Mouse (Mus musculus): ENCODE data around the gene Odf4.
A peak's percentile ranks its signal among the peaks of the same experiment; 100 is the strongest.

Gene Odf4

GRCm38 (mm10) chr11:68901351-68902046 lies 25.4 kb downstream of the Odf4 start, which contains the start of gene Rpl26:
Rpl26 (plus strand) TSS chr11:68901583.
- peak; percentile 99 to 100 for DNase-seq

- no peak for DNase-seq
Observed at GRCm38 (mm10) chr11:68900519-68901350, 26.1 kb downstream of the Odf4 start.

GRCm38 (mm10) chr11:68899815-68900214 lies 27.1 kb downstream of the Odf4 start:
- DNase-seq = no peak

- no peak for DNase-seq
Observed at GRCm38 (mm10) chr11:68898790-68899189, 28.1 kb downstream of the Odf4 start.

- DNase-seq = no peak
Observed at GRCm38 (mm10) chr11:68897838-68898237, 29.0 kb downstream of the Odf4 start.

GRCm38 (mm10) chr11:68897120-68897519 lies 29.8 kb downstream of the Odf4 start:
- DNase-seq = peak; percentile 47 to 62

- DNase-seq = no peak
Observed at GRCm38 (mm10) chr11:68896247-68896646, 30.6 kb downstream of the Odf4 start.

- DNase-seq = no peak
Observed at GRCm38 (mm10) chr11:68893911-68894464, 32.9 kb downstream of the Odf4 start.

- DNase-seq = peak in 1 of 2 experiments; percentile 35
Observed at GRCm38 (mm10) chr11:68892233-68892832, 34.5 kb downstream of the Odf4 start.

- DNase-seq = no peak
Observed at GRCm38 (mm10) chr11:68891823-68892222, 35.1 kb downstream of the Odf4 start.

GRCm38 (mm10) chr11:68890625-68891024 lies 36.3 kb downstream of the Odf4 start:
- DNase-seq = no peak

GRCm38 (mm10) chr11:68888653-68889052 lies 38.2 kb downstream of the Odf4 start:
- DNase-seq = no peak

- no peak for DNase-seq
Observed at GRCm38 (mm10) chr11:68888253-68888652, 38.6 kb downstream of the Odf4 start, which contains the start of gene Rnf222. Rnf222 (plus strand) TSS chr11:68888553.

GRCm38 (mm10) chr11:68886091-68886490 lies 40.8 kb downstream of the Odf4 start:
- DNase-seq = no peak

GRCm38 (mm10) chr11:68884368-68884767 lies 42.5 kb downstream of the Odf4 start:
- DNase-seq = no peak

- no peak for DNase-seq
Observed at GRCm38 (mm10) chr11:68883843-68884242, 43.0 kb downstream of the Odf4 start.

- no peak for DNase-seq
Observed at GRCm38 (mm10) chr11:68882107-68882506, 44.8 kb downstream of the Odf4 start.

- DNase-seq = no peak
Observed at GRCm38 (mm10) chr11:68878811-68879210, 48.1 kb downstream of the Odf4 start.

- DNase-seq = peak; percentile 75 to 79
Observed at GRCm38 (mm10) chr11:68874841-68875240, 52.0 kb downstream of the Odf4 start.

Data from kidney, postnatal 4 days (tissue).